Mouse (Mus musculus) liver, adult 10 weeks (tissue): ENCODE results near the gene Lelp1. TPM values are rescaled to one million over a fixed set of nuclear protein-coding genes. Genes with fewer than 3 reads are reported as not detected.

ENCODE experiments used
- polyA plus RNA-seq: library from polyadenylated mRNA; stranded (reverse); fragments of 350-450 nt; fragmentation: Illumina TruSeq; extraction: RNeasy Lipid Tissue Mini Kit (QIAGEN cat#74804); gene quantifications from one replicate; pipeline ENCODE4 v1.2.3, GENCODE M21; 2014; ENCODE audit warnings: low read depth, low replicate concordance

Gene Lelp1
- polyA plus RNA-seq = not detected

GRCm38 (mm10) chr3:92142644-92143043 lies at the start of gene Lelp1:
Lelp1 (minus strand) TSS chr3:92142744.

GRCm38 (mm10) chr3:92123847-92124246 lies 18.7 kb downstream of the Lelp1 start, which contains the start of gene Prr9:
Prr9 (minus strand) TSS chr3:92123947.

Other genes with a start within 250 kb of the Lelp1 start
- not detected for gene Pglyrp3, start 128.2 kb downstream of the Lelp1 start, polyA plus RNA-seq
- 0.21 TPM for gene Lor, start 59.6 kb downstream of the Lelp1 start, polyA plus RNA-seq
- not detected for gene Prr9, start 18.8 kb downstream of the Lelp1 start, polyA plus RNA-seq
- gene Sprr2a1, start 73.1 kb upstream of the Lelp1 start, polyA plus RNA-seq = not detected
- gene Sprr2a2, start 73.2 kb upstream of the Lelp1 start, polyA plus RNA-seq = not detected
- gene Sprr2a3, start 142.7 kb upstream of the Lelp1 start, polyA plus RNA-seq = not detected
- not detected for gene Sprr2b, start 173.9 kb upstream of the Lelp1 start, polyA plus RNA-seq
- not detected for gene Sprr2d, start 196.4 kb upstream of the Lelp1 start, polyA plus RNA-seq
- gene Sprr2e, start 209.4 kb upstream of the Lelp1 start, polyA plus RNA-seq = not detected
- not detected for gene Sprr2f, start 222.4 kb upstream of the Lelp1 start, polyA plus RNA-seq
- not detected for gene Sprr2h, start 242.9 kb upstream of the Lelp1 start, polyA plus RNA-seq